Mouse (Mus musculus): ENCODE measurements around the gene Cdc37. TPM values are rescaled to one million over a fixed set of nuclear protein-coding genes. Genes with fewer than 3 reads are reported as not detected.
A peak's percentile ranks its signal among the peaks of the same experiment; 100 is the strongest.

The Cdc37 gene
- polyA plus RNA-seq, 1 experiment from 2014 or later, result 297 TPM

GRCm38 (mm10) chr9:21117073-21117472 lies 32.7 kb downstream of the Cdc37 start:
- Histone ChIP-seq H3K9me3 (ENCODE audit: control insufficient read depth, low read length) (no peaks in the 10 kb centered on the region), H3K27me3 (ENCODE audit: control insufficient read depth, insufficient read depth, low read length) (no peaks in the 10 kb centered on the region), H3K36me3 (ENCODE audit: control insufficient read depth, insufficient read depth, low read length) (0 out of 2 replicates have a peak, but pooled peaks cover 2% of the 10 kb centered on the region), H3K27ac (ENCODE audit: low read depth, low read length) (no peak overlapping the region), H3K4me2 (no peak overlapping the region), H3K4me3 (ENCODE audit: low read depth, low read length) (no peak overlapping the region), H3K4me1 (ENCODE audit: control insufficient read depth, insufficient read depth, low read length) (no peaks in the 10 kb centered on the region), H3K9ac (ENCODE audit: low read length) (no peak overlapping the region)
- ATAC-seq (ENCODE audit: low FRiP score) (no peak), DNase-seq (ENCODE audit: low spot score, missing footprints) (no peak)
- 79% methylated on average over 6 of the region's 6 CpGs for WGBS

- Histone ChIP-seq H3K27me3 (ENCODE audit: control insufficient read depth, insufficient read depth, low read length) (no peaks in the 10 kb centered on the region), H3K9ac (ENCODE audit: low read length) (no peak overlapping the region), H3K27ac (ENCODE audit: low read depth, low read length) (no peak overlapping the region), H3K4me2 (no peak overlapping the region), H3K36me3 (ENCODE audit: control insufficient read depth, insufficient read depth, low read length) (no peaks in the 10 kb centered on the region), H3K9me3 (ENCODE audit: control insufficient read depth, low read length) (no peaks in the 10 kb centered on the region), H3K4me3 (ENCODE audit: low read depth, low read length) (no peak overlapping the region), H3K4me1 (ENCODE audit: control insufficient read depth, insufficient read depth, low read length) (no peaks in the 10 kb centered on the region)
- WGBS, result 92% methylated on average over 8 of the region's 8 CpGs
- DNase-seq (ENCODE audit: low spot score, missing footprints), result no peak
- no peak for ATAC-seq (ENCODE audit: low FRiP score)
These were observed 34.7 kb downstream of the Cdc37 start for GRCm38 (mm10) chr9:21115105-21115504.

GRCm38 (mm10) chr9:21114190-21114589 lies 35.6 kb downstream of the Cdc37 start:
- Histone ChIP-seq H3K36me3 (ENCODE audit: control insufficient read depth, insufficient read depth, low read length) (no peaks in the 10 kb centered on the region), H3K27me3 (ENCODE audit: control insufficient read depth, insufficient read depth, low read length) (no peaks in the 10 kb centered on the region), H3K27ac (ENCODE audit: low read depth, low read length) (no peak overlapping the region), H3K4me2 (no peak overlapping the region), H3K9ac (ENCODE audit: low read length) (no peak overlapping the region), H3K4me3 (ENCODE audit: low read depth, low read length) (no peak overlapping the region), H3K4me1 (ENCODE audit: control insufficient read depth, insufficient read depth, low read length) (no peaks in the 10 kb centered on the region), H3K9me3 (ENCODE audit: control insufficient read depth, low read length) (no peaks in the 10 kb centered on the region)
- 89% methylated on average over 7 of the region's 7 CpGs for WGBS
- ATAC-seq (ENCODE audit: low FRiP score), result no peak
- no peak for DNase-seq (ENCODE audit: low spot score, missing footprints)

GRCm38 (mm10) chr9:21113751-21114150 lies 36.0 kb downstream of the Cdc37 start:
- DNase-seq (ENCODE audit: low spot score, missing footprints), result no peak
- Histone ChIP-seq H3K27me3 (ENCODE audit: control insufficient read depth, insufficient read depth, low read length) (no peaks in the 10 kb centered on the region), H3K27ac (ENCODE audit: low read depth, low read length) (no peak overlapping the region), H3K9me3 (ENCODE audit: control insufficient read depth, low read length) (no peaks in the 10 kb centered on the region), H3K4me2 (no peak overlapping the region), H3K4me1 (ENCODE audit: control insufficient read depth, insufficient read depth, low read length) (no peaks in the 10 kb centered on the region), H3K4me3 (ENCODE audit: low read depth, low read length) (no peak overlapping the region), H3K9ac (ENCODE audit: low read length) (no peak overlapping the region), H3K36me3 (ENCODE audit: control insufficient read depth, insufficient read depth, low read length) (no peaks in the 10 kb centered on the region)
- WGBS, result 91% methylated on average over 6 of the region's 6 CpGs
- ATAC-seq (ENCODE audit: low FRiP score), result no peak

- 46% methylated on average over 23 of the region's 23 CpGs for WGBS
- no peak for DNase-seq (ENCODE audit: low spot score, missing footprints)
- Histone ChIP-seq H3K27ac (ENCODE audit: low read depth, low read length) (no peak overlapping the region), H3K4me2 (no peak overlapping the region), H3K27me3 (ENCODE audit: control insufficient read depth, insufficient read depth, low read length) (no peaks in the 10 kb centered on the region), H3K36me3 (ENCODE audit: control insufficient read depth, insufficient read depth, low read length) (no peaks in the 10 kb centered on the region), H3K9ac (ENCODE audit: low read length) (no peak overlapping the region), H3K4me3 (ENCODE audit: low read depth, low read length) (no peak overlapping the region), H3K4me1 (ENCODE audit: control insufficient read depth, insufficient read depth, low read length) (no peaks in the 10 kb centered on the region; the same call in 1 of the 2 replicates), H3K9me3 (ENCODE audit: control insufficient read depth, low read length) (no peaks in the 10 kb centered on the region)
- no peak for ATAC-seq (ENCODE audit: low FRiP score)
These were observed 42.1 kb downstream of the Cdc37 start for GRCm38 (mm10) chr9:21107607-21108237.

DNA sequence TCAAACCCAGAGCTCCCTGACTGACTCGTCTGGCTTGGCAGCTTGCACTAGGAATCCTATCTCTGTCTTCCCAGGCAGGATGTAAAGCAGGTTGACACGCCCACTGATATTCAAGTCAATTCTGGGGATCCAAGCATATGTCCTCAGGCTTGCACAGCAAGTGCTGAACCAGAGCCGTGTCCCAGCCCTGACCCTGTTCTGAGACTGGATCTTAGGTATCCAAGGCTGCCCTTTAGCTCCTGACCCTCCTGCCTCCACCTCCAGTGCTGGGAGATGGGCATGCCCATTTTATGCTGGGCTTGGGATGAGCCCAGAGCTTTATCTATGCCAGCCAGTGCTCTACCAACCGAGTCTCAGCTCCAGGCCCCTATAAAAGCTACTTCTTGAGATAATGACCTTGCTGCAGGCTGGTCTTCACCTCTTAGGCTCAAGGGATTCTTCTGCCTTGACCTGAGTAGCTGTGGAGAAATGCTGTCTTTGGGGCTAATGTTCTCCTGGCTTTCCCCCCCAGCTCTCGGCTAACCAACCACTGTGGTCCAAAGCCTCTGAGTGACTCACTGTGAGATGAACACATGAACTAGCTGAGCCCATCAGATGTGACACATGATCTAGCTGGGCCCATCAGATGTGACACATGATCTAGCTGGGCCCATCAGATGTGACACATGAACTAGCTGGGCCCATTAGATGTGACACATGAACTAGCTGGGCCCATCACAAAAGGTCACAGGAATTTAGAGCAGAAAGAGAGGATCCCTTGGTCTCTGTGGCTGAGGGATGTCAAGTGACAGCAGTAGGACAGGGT lies 43.8 kb downstream of the Cdc37 start:
- Histone ChIP-seq H3K9me3 (ENCODE audit: control insufficient read depth, low read length) (no peaks in the 10 kb centered on the region), H3K36me3 (ENCODE audit: control insufficient read depth, insufficient read depth, low read length) (no peaks in the 10 kb centered on the region), H3K4me2 (no peak overlapping the region), H3K4me3 (ENCODE audit: low read depth, low read length) (no peak overlapping the region), H3K27me3 (ENCODE audit: control insufficient read depth, insufficient read depth, low read length) (no peaks in the 10 kb centered on the region), H3K4me1 (ENCODE audit: control insufficient read depth, insufficient read depth, low read length) (no peaks in the 10 kb centered on the region; the same call in 1 of the 2 replicates), H3K9ac (ENCODE audit: low read length) (no peak overlapping the region), H3K27ac (ENCODE audit: low read depth, low read length) (no peak overlapping the region)
- WGBS, result 80% methylated on average over 5 of the region's 5 CpGs
- ATAC-seq (ENCODE audit: low FRiP score) (no peak), DNase-seq (ENCODE audit: low spot score, missing footprints) (no peak)

- DNase-seq (ENCODE audit: low spot score, missing footprints), result no peak
- Histone ChIP-seq H3K9me3 (ENCODE audit: control insufficient read depth, low read length) (no peaks in the 10 kb centered on the region), H3K27me3 (ENCODE audit: control insufficient read depth, insufficient read depth, low read length) (no peaks in the 10 kb centered on the region), H3K36me3 (ENCODE audit: control insufficient read depth, insufficient read depth, low read length) (no peaks in the 10 kb centered on the region), H3K27ac (ENCODE audit: low read depth, low read length) (no peak overlapping the region), H3K9ac (ENCODE audit: low read length) (no peak overlapping the region), H3K4me1 (ENCODE audit: control insufficient read depth, insufficient read depth, low read length) (peaks cover 4% of the 10 kb centered on the region; the same call in 1 of the 2 replicates), H3K4me3 (ENCODE audit: low read depth, low read length) (no peak overlapping the region), H3K4me2 (no peak overlapping the region)
- WGBS, result 92% methylated on average over 6 of the region's 6 CpGs
- no peak for ATAC-seq (ENCODE audit: low FRiP score)
These were observed 45.0 kb downstream of the Cdc37 start for GRCm38 (mm10) chr9:21104814-21105213.

DNA sequence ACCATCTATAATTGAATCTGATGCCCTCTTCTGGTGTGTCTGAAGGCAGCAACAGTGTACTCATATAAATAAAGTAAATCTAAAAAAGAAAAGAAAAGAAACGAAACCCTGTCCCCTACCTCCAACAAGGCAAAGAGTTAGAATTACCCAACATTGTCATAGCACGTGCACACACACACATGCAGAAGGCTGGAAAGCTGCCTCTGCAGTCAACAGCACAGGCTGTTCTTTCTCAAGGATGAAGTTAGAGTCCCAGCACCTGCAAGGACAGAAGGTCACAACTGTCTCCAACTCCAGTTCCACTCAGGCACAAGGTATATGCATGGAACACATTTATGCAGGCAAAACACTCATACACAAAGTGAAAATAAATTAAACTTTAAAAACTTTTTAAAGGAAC lies 47.7 kb downstream of the Cdc37 start:
- H3K9ac ChIP-seq (ENCODE audit: low read length), result no peak overlapping the region
- H3K27me3 ChIP-seq (ENCODE audit: control insufficient read depth, insufficient read depth, low read length), result no peaks in the 10 kb centered on the region
- WGBS, result 90% methylated on average over 2 of the region's 2 CpGs
- no peaks in the 10 kb centered on the region for H3K36me3 ChIP-seq (ENCODE audit: control insufficient read depth, insufficient read depth, low read length)
- peaks cover 4% of the 10 kb centered on the region; the same call in 1 of the 2 replicates for H3K4me1 ChIP-seq (ENCODE audit: control insufficient read depth, insufficient read depth, low read length)
- DNase-seq (ENCODE audit: low spot score, missing footprints), result no peak
- no peak overlapping the region for H3K27ac ChIP-seq (ENCODE audit: low read depth, low read length)
- no peaks in the 10 kb centered on the region for H3K9me3 ChIP-seq (ENCODE audit: control insufficient read depth, low read length)
- no peak for ATAC-seq (ENCODE audit: low FRiP score)
- no peak overlapping the region for H3K4me3 ChIP-seq (ENCODE audit: low read depth, low read length)
- H3K4me2 ChIP-seq, result no peak overlapping the region

DNA sequence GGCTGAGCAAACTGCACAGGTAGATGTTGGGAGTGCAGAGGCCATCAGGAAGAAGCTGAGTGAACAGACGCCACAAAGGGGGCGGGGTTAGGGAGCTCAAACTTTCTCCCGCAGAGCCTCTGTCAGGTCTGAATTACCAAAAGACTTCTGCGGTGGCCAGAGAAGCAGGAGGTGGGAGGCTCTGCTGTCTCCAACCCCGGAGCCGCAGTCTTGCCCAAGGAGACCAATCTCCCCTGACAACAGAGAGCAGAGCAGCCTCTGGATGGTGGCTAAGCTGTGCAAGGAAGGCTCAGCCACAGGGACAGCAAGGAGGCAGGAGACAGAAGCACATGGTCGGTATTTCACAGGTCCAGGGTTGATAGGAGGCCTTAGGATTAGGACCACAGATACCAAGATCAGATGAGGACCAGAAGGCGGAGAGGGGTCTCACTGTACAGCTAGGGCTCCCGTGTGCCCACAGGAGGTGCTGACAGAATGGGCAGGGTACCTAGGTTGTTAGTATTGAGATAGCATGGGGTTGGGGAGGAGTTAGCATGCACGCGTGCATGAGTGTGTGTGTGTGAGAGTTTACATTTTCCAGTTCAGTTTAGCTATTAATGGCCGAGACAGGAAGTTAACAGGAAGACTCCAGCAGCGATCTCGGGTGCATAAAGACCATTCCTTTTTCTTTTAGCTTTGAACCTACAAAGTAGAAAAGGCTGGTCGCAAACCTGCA lies 49.2 kb downstream of the Cdc37 start:
- 39% methylated on average over 15 of the region's 15 CpGs for WGBS
- ATAC-seq (ENCODE audit: low FRiP score), result no peak
- Histone ChIP-seq H3K4me3 (ENCODE audit: low read depth, low read length) (no peak overlapping the region), H3K27me3 (ENCODE audit: control insufficient read depth, insufficient read depth, low read length) (no peaks in the 10 kb centered on the region), H3K27ac (ENCODE audit: low read depth, low read length) (no peak overlapping the region), H3K36me3 (ENCODE audit: control insufficient read depth, insufficient read depth, low read length) (no peaks in the 10 kb centered on the region), H3K4me2 (no peak overlapping the region), H3K9me3 (ENCODE audit: control insufficient read depth, low read length) (no peaks in the 10 kb centered on the region), H3K4me1 (ENCODE audit: control insufficient read depth, insufficient read depth, low read length) (peaks cover 4% of the 10 kb centered on the region; the same call in 1 of the 2 replicates), H3K9ac (ENCODE audit: low read length) (no peak overlapping the region)
- peak; percentile 85 for DNase-seq (ENCODE audit: low spot score, missing footprints)

All from midbrain, embryonic 11.5 days (tissue).